Mouse (Mus musculus): ENCODE results near the gene Hist1h4i. TPM values are rescaled to one million over a fixed set of nuclear protein-coding genes. Genes with fewer than 3 reads are reported as not detected.

Gene Hist1h4i
- polyA plus RNA-seq, 1 experiment from 2014 or later = 9.9 TPM

DNA sequence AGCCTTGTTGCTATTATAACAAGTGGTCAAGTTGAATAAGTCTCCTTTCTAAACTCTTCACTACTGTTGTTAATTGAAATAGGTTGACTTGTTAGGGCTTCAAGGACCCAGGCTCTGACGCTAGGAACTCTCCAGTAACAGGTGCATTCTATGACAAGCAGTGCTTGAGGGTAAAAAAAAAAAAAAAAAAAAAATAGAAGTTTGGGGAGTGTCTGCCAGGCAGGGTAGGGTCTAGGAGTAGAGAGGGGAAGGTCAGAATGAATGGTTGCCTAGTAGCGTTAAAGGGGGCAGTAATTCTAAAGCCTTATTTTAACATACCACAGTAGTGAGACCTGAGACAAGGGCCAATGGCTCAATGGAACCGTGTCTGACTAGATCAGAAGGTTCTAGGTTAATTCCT lies 42.8 kb downstream of the Hist1h4i start:
- 35% methylated on average over 3 of the region's 3 CpGs for WGBS
- H3K27me3 ChIP-seq (replicated peaks; ENCODE audit: control insufficient read depth, insufficient read depth, low read length) = peaks cover 87% of the 10 kb centered on the region
- no peaks in the 10 kb centered on the region for H3K36me3 ChIP-seq (ENCODE audit: control insufficient read depth, insufficient read depth)

GRCm38 (mm10) chr13:21997821-21998220 lies 43.3 kb downstream of the Hist1h4i start:
- H3K4me3 ChIP-seq (ENCODE audit: low read depth, low read length) = no peak overlapping the region

More for the DNA sequence above, 42.8 kb downstream of the Hist1h4i start:
- H3K9me3 ChIP-seq (ENCODE audit: control insufficient read depth) = no peaks in the 10 kb centered on the region
- TF ChIP-seq CTCF (IDR thresholded peaks at IDR 0.05; ENCODE audit: low read depth) = no peak
- H3K4me2 ChIP-seq (replicated peaks; ENCODE audit: low read depth) = no peak overlapping the region
- no peak overlapping the region for H3K27ac ChIP-seq (ENCODE audit: low read depth, low read length)
- H3K4me1 ChIP-seq (replicated peaks; ENCODE audit: control insufficient read depth, insufficient read depth, low read length) = no peaks in the 10 kb centered on the region
- no peak overlapping the region for H3K9ac ChIP-seq (ENCODE audit: low read depth, low read length)
- no peak overlapping the region for H3K4me3 ChIP-seq (ENCODE audit: low read depth, low read length)
- no peak for ATAC-seq

DNA sequence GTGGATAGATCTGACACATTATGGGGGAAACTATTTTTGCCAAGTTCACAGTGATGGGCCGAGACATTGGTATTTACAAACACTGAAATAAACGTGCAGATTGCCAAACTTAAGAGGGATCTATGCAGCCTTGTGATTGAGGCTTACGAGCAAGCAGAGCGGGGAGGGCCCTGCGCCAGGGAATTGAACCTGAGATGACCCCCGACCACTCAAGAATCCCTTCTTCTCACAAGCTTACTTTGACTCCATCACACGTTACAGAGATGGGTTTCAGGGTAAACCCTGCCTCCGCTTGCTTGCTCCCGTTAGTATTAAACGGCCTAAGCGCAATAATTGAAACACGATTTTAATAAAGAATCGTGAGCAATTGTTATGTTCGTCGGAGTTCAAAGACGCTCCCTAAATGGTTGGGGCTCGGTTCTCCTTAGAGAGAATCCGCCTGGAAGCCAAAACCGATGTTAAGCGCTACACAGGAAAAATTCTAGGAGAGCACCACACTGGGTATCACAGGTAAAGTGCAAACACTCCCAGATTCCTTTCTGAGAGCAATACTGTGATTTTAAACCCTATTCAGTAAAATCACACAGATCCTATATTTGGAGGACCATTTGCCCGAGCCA lies 43.9 kb downstream of the Hist1h4i start:
- Histone ChIP-seq H3K9ac (ENCODE audit: low read depth, low read length) (no peak overlapping the region), H3K36me3 (ENCODE audit: control insufficient read depth, insufficient read depth) (no peaks in the 10 kb centered on the region), H3K27me3 (replicated peaks; ENCODE audit: control insufficient read depth, insufficient read depth, low read length) (peaks cover 76% of the 10 kb centered on the region), H3K9me3 (ENCODE audit: control insufficient read depth) (no peaks in the 10 kb centered on the region), H3K4me3 (ENCODE audit: low read depth, low read length) (peak overlapping the region; percentile 37), H3K4me2 (replicated peaks; ENCODE audit: low read depth) (peak overlapping the region; percentile 60), H3K4me1 (replicated peaks; ENCODE audit: control insufficient read depth, insufficient read depth, low read length) (no peaks in the 10 kb centered on the region), H3K27ac (ENCODE audit: low read depth, low read length) (no peak overlapping the region)
- TF ChIP-seq CTCF (IDR thresholded peaks at IDR 0.05; ENCODE audit: low read depth) = no peak
- 3% methylated on average over 21 of the region's 21 CpGs for WGBS
- no peak for ATAC-seq

More at GRCm38 (mm10) chr13:21997821-21998220, 43.3 kb downstream of the Hist1h4i start:
- no peak for TF ChIP-seq CTCF (IDR thresholded peaks at IDR 0.05; ENCODE audit: low read depth)
- no peak overlapping the region for H3K9ac ChIP-seq (ENCODE audit: low read depth, low read length)
- peaks cover 81% of the 10 kb centered on the region for H3K27me3 ChIP-seq (replicated peaks; ENCODE audit: control insufficient read depth, insufficient read depth, low read length)
- no peak overlapping the region for H3K27ac ChIP-seq (ENCODE audit: low read depth, low read length)
- no peak overlapping the region for H3K4me2 ChIP-seq (replicated peaks; ENCODE audit: low read depth)
- H3K4me1 ChIP-seq (replicated peaks; ENCODE audit: control insufficient read depth, insufficient read depth, low read length) = no peaks in the 10 kb centered on the region
- no peak for ATAC-seq
- 5% methylated on average over 4 of the region's 4 CpGs for WGBS
- no peaks in the 10 kb centered on the region for H3K36me3 ChIP-seq (ENCODE audit: control insufficient read depth, insufficient read depth)
- H3K9me3 ChIP-seq (ENCODE audit: control insufficient read depth) = no peaks in the 10 kb centered on the region

DNA sequence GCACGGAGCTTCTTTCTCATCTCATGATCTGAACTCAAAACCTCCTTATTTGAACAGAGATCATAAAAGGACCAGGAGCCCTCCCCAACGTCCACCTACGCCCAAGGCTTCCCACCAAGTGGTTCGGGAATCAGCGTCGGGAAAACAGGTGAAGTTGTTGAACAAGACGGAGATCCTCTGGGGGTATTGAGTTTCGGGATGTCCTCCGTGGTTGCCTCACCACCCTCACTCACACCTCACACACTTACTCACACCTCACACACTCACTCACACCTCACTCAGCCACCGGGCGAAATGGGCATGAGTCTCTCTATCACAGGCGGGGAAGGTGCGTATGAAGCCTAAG lies 44.3 kb downstream of the Hist1h4i start:
- peak overlapping the region; percentile 60 for H3K4me2 ChIP-seq (replicated peaks; ENCODE audit: low read depth)
- H3K36me3 ChIP-seq (ENCODE audit: control insufficient read depth, insufficient read depth) = no peaks in the 10 kb centered on the region
- ATAC-seq = no peak
- H3K9ac ChIP-seq (ENCODE audit: low read depth, low read length) = no peak overlapping the region
- H3K27me3 ChIP-seq (replicated peaks; ENCODE audit: control insufficient read depth, insufficient read depth, low read length) = peaks cover 73% of the 10 kb centered on the region
- no peak overlapping the region for H3K27ac ChIP-seq (ENCODE audit: low read depth, low read length)
- H3K4me3 ChIP-seq (ENCODE audit: low read depth, low read length) = peak overlapping the region; percentile 37
- H3K4me1 ChIP-seq (replicated peaks; ENCODE audit: control insufficient read depth, insufficient read depth, low read length) = no peaks in the 10 kb centered on the region
- 2% methylated on average over 13 of the region's 13 CpGs for WGBS
- no peak for TF ChIP-seq CTCF (IDR thresholded peaks at IDR 0.05; ENCODE audit: low read depth)
- H3K9me3 ChIP-seq (ENCODE audit: control insufficient read depth) = no peaks in the 10 kb centered on the region

DNA sequence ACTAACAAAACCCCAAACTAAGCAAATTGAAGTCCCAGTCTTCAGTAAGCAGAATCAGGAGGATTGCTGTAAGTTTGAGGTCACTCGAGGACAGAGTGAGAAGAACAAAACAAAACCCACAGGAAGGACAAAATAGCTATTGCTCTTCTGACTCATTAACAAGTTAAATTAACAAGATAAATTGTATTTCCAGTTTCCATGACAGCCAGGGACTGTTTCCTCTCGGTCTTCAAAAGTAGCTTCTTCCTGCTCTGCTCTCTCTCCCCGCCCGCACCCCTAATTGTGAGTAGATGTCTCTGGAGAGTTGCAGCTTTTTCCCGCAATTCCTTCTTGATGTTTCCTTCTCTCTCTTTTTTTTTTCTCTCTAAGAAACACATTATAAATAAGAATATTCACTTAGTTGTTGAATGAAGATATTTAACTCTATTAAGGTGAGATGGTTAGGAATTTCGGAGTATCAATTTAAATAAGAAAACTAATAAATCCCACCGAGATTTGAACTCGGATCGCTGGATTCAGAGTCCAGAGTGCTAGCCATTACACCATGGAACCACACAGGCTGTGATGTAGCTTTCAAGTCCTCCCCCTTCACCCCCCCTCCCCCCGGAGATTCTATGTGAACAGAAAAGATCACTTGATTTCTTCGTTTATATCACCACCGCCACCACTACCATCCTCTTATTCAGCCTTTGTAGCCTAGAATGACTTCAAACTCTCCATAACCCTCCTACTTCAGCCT lies 44.9 kb downstream of the Hist1h4i start:
- no peak for TF ChIP-seq CTCF (IDR thresholded peaks at IDR 0.05; ENCODE audit: low read depth)
- Histone ChIP-seq H3K36me3 (ENCODE audit: control insufficient read depth, insufficient read depth) (no peaks in the 10 kb centered on the region), H3K4me3 (ENCODE audit: low read depth, low read length) (peak overlapping the region; percentile 37), H3K4me2 (replicated peaks; ENCODE audit: low read depth) (peak overlapping the region; percentile 60), H3K27me3 (replicated peaks; ENCODE audit: control insufficient read depth, insufficient read depth, low read length) (peaks cover 71% of the 10 kb centered on the region), H3K9me3 (ENCODE audit: control insufficient read depth) (0 out of 2 replicates have a peak, but pooled peaks cover 3% of the 10 kb centered on the region), H3K9ac (ENCODE audit: low read depth, low read length) (no peak overlapping the region), H3K27ac (ENCODE audit: low read depth, low read length) (no peak overlapping the region), H3K4me1 (replicated peaks; ENCODE audit: control insufficient read depth, insufficient read depth, low read length) (no peaks in the 10 kb centered on the region)
- no peak for ATAC-seq
- WGBS = 4% methylated on average over 12 of the region's 12 CpGs

DNA sequence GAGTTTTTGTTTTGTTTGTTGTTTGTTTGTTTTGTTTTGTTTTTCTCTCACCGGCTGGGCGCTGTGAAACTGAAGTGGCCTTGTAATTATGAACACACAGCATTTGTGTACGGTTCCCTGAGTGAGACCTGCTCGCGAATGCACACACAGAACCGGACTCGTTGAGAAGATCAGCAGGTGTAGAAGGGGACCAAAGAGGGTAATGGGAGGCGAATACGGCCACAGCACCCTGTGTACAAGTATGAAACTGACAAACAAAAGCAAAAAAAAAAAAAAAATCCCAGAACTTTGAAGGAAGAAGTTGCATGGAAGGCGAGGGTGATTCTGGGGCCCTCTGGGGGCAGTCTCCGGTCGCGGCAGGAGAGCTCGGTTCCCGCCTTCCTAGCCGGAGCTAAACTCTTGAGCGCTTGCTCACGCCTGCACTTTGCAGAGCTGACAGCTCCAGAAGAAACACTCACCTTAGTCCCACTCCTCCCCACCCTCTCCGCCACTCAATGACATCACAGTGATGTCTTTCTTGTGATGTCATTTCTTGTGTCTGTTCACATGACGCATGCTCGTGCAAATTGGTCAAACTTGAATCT lies 45.7 kb downstream of the Hist1h4i start:
- ATAC-seq = peak; percentile 65; the same call in 1 of the 2 replicates

More for the DNA sequence above, 45.7 kb downstream of the Hist1h4i start:
- Histone ChIP-seq H3K9ac (ENCODE audit: low read depth, low read length) (no peak overlapping the region), H3K27ac (ENCODE audit: low read depth, low read length) (no peak overlapping the region), H3K4me1 (replicated peaks; ENCODE audit: control insufficient read depth, insufficient read depth, low read length) (no peaks in the 10 kb centered on the region), H3K9me3 (ENCODE audit: control insufficient read depth) (0 out of 2 replicates have a peak, but pooled peaks cover 5% of the 10 kb centered on the region), H3K4me2 (replicated peaks; ENCODE audit: low read depth) (peak overlapping the region; percentile 60), H3K4me3 (ENCODE audit: low read depth, low read length) (peak overlapping the region; percentile 37), H3K27me3 (replicated peaks; ENCODE audit: control insufficient read depth, insufficient read depth, low read length) (peaks cover 62% of the 10 kb centered on the region), H3K36me3 (ENCODE audit: control insufficient read depth, insufficient read depth) (no peaks in the 10 kb centered on the region)
- 1% methylated on average over 21 of the region's 21 CpGs for WGBS
- TF ChIP-seq CTCF (IDR thresholded peaks at IDR 0.05; ENCODE audit: low read depth) = peak; percentile 48
